Mouse (Mus musculus): ENCODE data around the gene Pgap2. TPM values are rescaled to one million over a fixed set of nuclear protein-coding genes. Genes with fewer than 3 reads are reported as not detected.
"Not testable (repeated sequence)": the region's sequence is repeated elsewhere in the genome, so short reads cannot be mapped to it uniquely, and the experiment has no call there.

The Pgap2 gene
- polyA plus RNA-seq, 1 experiment from 2014 or later = 109 TPM

- Histone ChIP-seq H3K4me1 (ENCODE audit: control insufficient read depth, insufficient read depth, low read length) (no peaks in the 10 kb centered on the region), H3K9me3 (replicated peaks; ENCODE audit: control insufficient read depth, low read length) (no peaks in the 10 kb centered on the region), H3K36me3 (ENCODE audit: control insufficient read depth, insufficient read depth, low read length) (no peaks in the 10 kb centered on the region), H3K27me3 (ENCODE audit: control insufficient read depth, insufficient read depth, low read length) (no peaks in the 10 kb centered on the region), H3K4me2 (ENCODE audit: low read depth, low read length) (no peak overlapping the region), H3K27ac (ENCODE audit: low read length) (no peak overlapping the region), H3K4me3 (replicated peaks; ENCODE audit: low read length) (no peak overlapping the region), H3K9ac (ENCODE audit: low read length) (no peak overlapping the region)
- ATAC-seq (ENCODE audit: insufficient read depth, low FRiP score) = no peak
- WGBS = 78% methylated on average over 3 of the region's 3 CpGs
These were observed 46.6 kb downstream of the Pgap2 start for GRCm38 (mm10) chr7:102256636-102257035.

- Histone ChIP-seq H3K36me3 (ENCODE audit: control insufficient read depth, insufficient read depth, low read length) (no peaks in the 10 kb centered on the region), H3K9me3 (replicated peaks; ENCODE audit: control insufficient read depth, low read length) (no peaks in the 10 kb centered on the region), H3K4me1 (ENCODE audit: control insufficient read depth, insufficient read depth, low read length) (no peaks in the 10 kb centered on the region), H3K27me3 (ENCODE audit: control insufficient read depth, insufficient read depth, low read length) (no peaks in the 10 kb centered on the region), H3K9ac (ENCODE audit: low read length) (no peak overlapping the region), H3K27ac (ENCODE audit: low read length) (no peak overlapping the region), H3K4me2 (ENCODE audit: low read depth, low read length) (no peak overlapping the region), H3K4me3 (replicated peaks; ENCODE audit: low read length) (no peak overlapping the region)
- ATAC-seq (ENCODE audit: insufficient read depth, low FRiP score) = no peak
- 17% methylated on average over 4 of the region's 4 CpGs for WGBS
These were observed 48.2 kb downstream of the Pgap2 start for GRCm38 (mm10) chr7:102258189-102258588.

- Histone ChIP-seq H3K9ac (ENCODE audit: low read length) (no peak overlapping the region), H3K4me3 (replicated peaks; ENCODE audit: low read length) (no peak overlapping the region), H3K9me3 (replicated peaks; ENCODE audit: control insufficient read depth, low read length) (no peaks in the 10 kb centered on the region), H3K36me3 (ENCODE audit: control insufficient read depth, insufficient read depth, low read length) (no peaks in the 10 kb centered on the region), H3K27ac (ENCODE audit: low read length) (no peak overlapping the region), H3K27me3 (ENCODE audit: control insufficient read depth, insufficient read depth, low read length) (no peaks in the 10 kb centered on the region), H3K4me2 (ENCODE audit: low read depth, low read length) (no peak overlapping the region), H3K4me1 (ENCODE audit: control insufficient read depth, insufficient read depth, low read length) (no peaks in the 10 kb centered on the region)
- 59% methylated on average over 3 of the region's 3 CpGs for WGBS
- ATAC-seq (ENCODE audit: insufficient read depth, low FRiP score) = no peak
These were observed 48.7 kb downstream of the Pgap2 start for GRCm38 (mm10) chr7:102258753-102259152.

GRCm38 (mm10) chr7:102259716-102260479, 49.9 kb downstream of the Pgap2 start:
- H3K4me3 ChIP-seq (replicated peaks; ENCODE audit: low read length) = no peak overlapping the region
- no peaks in the 10 kb centered on the region for H3K9me3 ChIP-seq (replicated peaks; ENCODE audit: control insufficient read depth, low read length)
- no peak overlapping the region for H3K9ac ChIP-seq (ENCODE audit: low read length)
- no peak for ATAC-seq (ENCODE audit: insufficient read depth, low FRiP score)
- H3K4me2 ChIP-seq (ENCODE audit: low read depth, low read length) = no peak overlapping the region
- 76% methylated on average over 10 of the region's 10 CpGs for WGBS
- H3K4me1 ChIP-seq (ENCODE audit: control insufficient read depth, insufficient read depth, low read length) = no peaks in the 10 kb centered on the region
- no peaks in the 10 kb centered on the region for H3K27me3 ChIP-seq (ENCODE audit: control insufficient read depth, insufficient read depth, low read length)
- H3K27ac ChIP-seq (ENCODE audit: low read length) = no peak overlapping the region
- no peaks in the 10 kb centered on the region for H3K36me3 ChIP-seq (ENCODE audit: control insufficient read depth, insufficient read depth, low read length)

GRCm38 (mm10) chr7:102260518-102260917, 50.5 kb downstream of the Pgap2 start:
- Histone ChIP-seq H3K36me3 (ENCODE audit: control insufficient read depth, insufficient read depth, low read length) (no peaks in the 10 kb centered on the region), H3K27ac (ENCODE audit: low read length) (no peak overlapping the region), H3K4me3 (replicated peaks; ENCODE audit: low read length) (no peak overlapping the region), H3K4me1 (ENCODE audit: control insufficient read depth, insufficient read depth, low read length) (no peaks in the 10 kb centered on the region), H3K27me3 (ENCODE audit: control insufficient read depth, insufficient read depth, low read length) (no peaks in the 10 kb centered on the region), H3K4me2 (ENCODE audit: low read depth, low read length) (no peak overlapping the region), H3K9ac (ENCODE audit: low read length) (no peak overlapping the region), H3K9me3 (replicated peaks; ENCODE audit: control insufficient read depth, low read length) (no peaks in the 10 kb centered on the region)
- WGBS = 83% methylated on average over 1 of the region's 1 CpGs
- ATAC-seq (ENCODE audit: insufficient read depth, low FRiP score) = no peak

- Histone ChIP-seq H3K27ac (ENCODE audit: low read length) (no peak overlapping the region), H3K4me3 (replicated peaks; ENCODE audit: low read length) (no peak overlapping the region), H3K9me3 (replicated peaks; ENCODE audit: control insufficient read depth, low read length) (no peaks in the 10 kb centered on the region), H3K36me3 (ENCODE audit: control insufficient read depth, insufficient read depth, low read length) (no peaks in the 10 kb centered on the region), H3K4me2 (ENCODE audit: low read depth, low read length) (no peak overlapping the region), H3K9ac (ENCODE audit: low read length) (no peak overlapping the region), H3K27me3 (ENCODE audit: control insufficient read depth, insufficient read depth, low read length) (no peaks in the 10 kb centered on the region), H3K4me1 (ENCODE audit: control insufficient read depth, insufficient read depth, low read length) (peaks cover 4% of the 10 kb centered on the region; the same call in 1 of the 2 replicates)
- no peak for ATAC-seq (ENCODE audit: insufficient read depth, low FRiP score)
- WGBS = 95% methylated on average over 2 of the region's 2 CpGs
These were observed 53.0 kb downstream of the Pgap2 start for GRCm38 (mm10) chr7:102263020-102263419.

GRCm38 (mm10) chr7:102266021-102266400, 56.0 kb downstream of the Pgap2 start:
- not testable (repeated sequence) for H3K9ac ChIP-seq (ENCODE audit: low read length); H3K9me3 ChIP-seq (replicated peaks; ENCODE audit: control insufficient read depth, low read length)
- 86% methylated on average over 10 of the region's 10 CpGs for WGBS

GRCm38 (mm10) chr7:102266401-102267042, 56.5 kb downstream of the Pgap2 start:
- Histone ChIP-seq H3K27me3 (ENCODE audit: control insufficient read depth, insufficient read depth, low read length) (no peaks in the 10 kb centered on the region), H3K9me3 (replicated peaks; ENCODE audit: control insufficient read depth, low read length) (no peaks in the 10 kb centered on the region), H3K4me1 (ENCODE audit: control insufficient read depth, insufficient read depth, low read length) (peaks cover 21% of the 10 kb centered on the region; the same call in 1 of the 2 replicates), H3K36me3 (ENCODE audit: control insufficient read depth, insufficient read depth, low read length) (no peaks in the 10 kb centered on the region), H3K4me2 (ENCODE audit: low read depth, low read length) (peak overlapping the region; percentile 82), H3K27ac (ENCODE audit: low read length) (peak overlapping the region; percentile 66), H3K9ac (ENCODE audit: low read length) (peak overlapping the region; percentile 79; the same call in 1 of the 2 replicates), H3K4me3 (replicated peaks; ENCODE audit: low read length) (peak overlapping the region; percentile 85)
- peak; percentile 8; the same call in 1 of the 2 replicates for ATAC-seq (ENCODE audit: insufficient read depth, low FRiP score)
- WGBS = 42% methylated on average over 14 of the region's 14 CpGs

More at GRCm38 (mm10) chr7:102266021-102266400, 56.0 kb downstream of the Pgap2 start:
- not testable (repeated sequence) for ATAC-seq (ENCODE audit: insufficient read depth, low FRiP score); H3K36me3 ChIP-seq (ENCODE audit: control insufficient read depth, insufficient read depth, low read length); H3K27ac ChIP-seq (ENCODE audit: low read length); H3K4me3 ChIP-seq (replicated peaks; ENCODE audit: low read length); H3K4me2 ChIP-seq (ENCODE audit: low read depth, low read length); H3K27me3 ChIP-seq (ENCODE audit: control insufficient read depth, insufficient read depth, low read length)
- H3K4me1 ChIP-seq (ENCODE audit: control insufficient read depth, insufficient read depth, low read length) = peaks cover 21% of the 10 kb centered on the region; the same call in 1 of the 2 replicates

GRCm38 (mm10) chr7:102267113-102267579, 57.1 kb downstream of the Pgap2 start:
- 0% methylated on average over 34 of the region's 34 CpGs for WGBS
- Histone ChIP-seq H3K4me1 (ENCODE audit: control insufficient read depth, insufficient read depth, low read length) (peaks cover 21% of the 10 kb centered on the region; the same call in 1 of the 2 replicates), H3K4me3 (replicated peaks; ENCODE audit: low read length) (peak overlapping the region; percentile 85), H3K27ac (ENCODE audit: low read length) (peak overlapping the region; percentile 79), H3K4me2 (ENCODE audit: low read depth, low read length) (peak overlapping the region; percentile 82), H3K9me3 (replicated peaks; ENCODE audit: control insufficient read depth, low read length) (no peaks in the 10 kb centered on the region), H3K27me3 (ENCODE audit: control insufficient read depth, insufficient read depth, low read length) (no peaks in the 10 kb centered on the region), H3K9ac (ENCODE audit: low read length) (peak overlapping the region; percentile 79), H3K36me3 (ENCODE audit: control insufficient read depth, insufficient read depth, low read length) (no peaks in the 10 kb centered on the region)
- ATAC-seq (ENCODE audit: insufficient read depth, low FRiP score) = peak; percentile 91
